Comparison of ENCODE assay signal across 10 mouse cellular contexts in genomic region chr11:120538485-120538884, GRCm38 (mm10). TPM values are rescaled to one million over a fixed set of nuclear protein-coding genes. Genes with fewer than 3 reads are reported as not detected.
DNase-seq lines count a peak whose midpoint lies in the region; ATAC-seq and TF ChIP-seq lines count a peak whose summit lies in the region.
"Had no signal": no experiment of that assay in that cellular context is flagged by ENCODE, and none has a peak within 500 bp of the region (broad histone marks: within the 10 kb centered on the region; RNA-seq: fewer than 3 reads in every experiment).

No protein-coding gene starts in this region.

- no peak overlapping the region for H3K4me3 ChIP-seq in intestine, embryonic 14.5 days (ENCODE audit: low read depth, low read length)
- H3K4me3 ChIP-seq in intestine, postnatal 0 days (ENCODE audit: low read depth, low read length): no peak overlapping the region
- H3K4me3 ChIP-seq in stomach, embryonic 15.5 days (replicated peaks): no peak overlapping the region
- H3K4me3 ChIP-seq: embryonic facial prominence, embryonic 15.5 days; neural tube, embryonic 12.5 days had no signal

- H3K9ac ChIP-seq in intestine, embryonic 14.5 days (ENCODE audit: low read length): no peak overlapping the region
- H3K9ac ChIP-seq in intestine, postnatal 0 days (ENCODE audit: low read depth, low read length): no peak overlapping the region
- H3K9ac ChIP-seq in stomach, embryonic 15.5 days: no peak overlapping the region
- H3K9ac ChIP-seq: embryonic facial prominence, embryonic 15.5 days; neural tube, embryonic 12.5 days had no signal

- peaks cover 6% of the 10 kb centered on the region; the same call in 1 of the 2 replicates for H3K27me3 ChIP-seq in intestine, embryonic 14.5 days (replicated peaks; ENCODE audit: control insufficient read depth, insufficient read depth, low read length)
- H3K27me3 ChIP-seq in intestine, postnatal 0 days (replicated peaks; ENCODE audit: control insufficient read depth, insufficient read depth, low read length): 0 out of 2 replicates have a peak, but pooled peaks cover 5% of the 10 kb centered on the region
- H3K27me3 ChIP-seq in stomach, embryonic 15.5 days (replicated peaks): peaks cover 1% of the 10 kb centered on the region; the same call in 1 of the 2 replicates

- no peaks in the 10 kb centered on the region for H3K9me3 ChIP-seq in intestine, embryonic 14.5 days (ENCODE audit: control insufficient read depth, low read length)
- no peaks in the 10 kb centered on the region for H3K9me3 ChIP-seq in intestine, postnatal 0 days (ENCODE audit: control insufficient read depth)
- no peaks in the 10 kb centered on the region for H3K9me3 ChIP-seq in stomach, embryonic 15.5 days
- H3K9me3 ChIP-seq: embryonic facial prominence, embryonic 15.5 days; neural tube, embryonic 12.5 days had no signal

- WGBS in intestine, embryonic 14.5 days: 81% methylated on average over 3 of the region's 3 CpGs
- WGBS in intestine, postnatal 0 days: 60% methylated on average over 3 of the region's 3 CpGs
- 62% methylated on average over 3 of the region's 3 CpGs for WGBS in stomach, embryonic 15.5 days

- peaks cover 21% of the 10 kb centered on the region for H3K36me3 ChIP-seq in intestine, embryonic 14.5 days (ENCODE audit: control insufficient read depth, insufficient read depth, low read length)
- H3K36me3 ChIP-seq in intestine, postnatal 0 days (ENCODE audit: control insufficient read depth, insufficient read depth): peaks cover 9% of the 10 kb centered on the region; the same call in 1 of the 2 replicates
- peaks cover 12% of the 10 kb centered on the region for H3K36me3 ChIP-seq in stomach, embryonic 15.5 days

- peaks cover 11% of the 10 kb centered on the region for H3K4me1 ChIP-seq in intestine, embryonic 14.5 days (replicated peaks; ENCODE audit: control insufficient read depth, insufficient read depth, low read length)
- H3K4me1 ChIP-seq in intestine, postnatal 0 days (replicated peaks; ENCODE audit: control insufficient read depth, insufficient read depth, low read length): peaks cover 17% of the 10 kb centered on the region; the same call in 1 of the 2 replicates
- peaks cover 25% of the 10 kb centered on the region for H3K4me1 ChIP-seq in stomach, embryonic 15.5 days

- peak overlapping the region; percentile 64 for H3K27ac ChIP-seq in intestine, embryonic 14.5 days (ENCODE audit: low read depth)
- no peak overlapping the region for H3K27ac ChIP-seq in intestine, postnatal 0 days (ENCODE audit: low read depth, low read length)
- H3K27ac ChIP-seq in stomach, embryonic 15.5 days: peak overlapping the region; percentile 84; the same call in 1 of the 2 replicates
- H3K27ac ChIP-seq: embryonic facial prominence, embryonic 15.5 days; neural tube, embryonic 12.5 days had no signal

- no peak for DNase-seq in intestine, embryonic 14.5 days (ENCODE audit: low spot score)
- DNase-seq in cerebellum, postnatal 25 days: peak; percentile 86 to 90
- DNase-seq in heart, postnatal 10 days: peak; percentile 89 to 93
- peak; percentile 88 to 91 for DNase-seq in kidney, postnatal 36 days
- no peak for DNase-seq in frontal cortex, postnatal 25 days (ENCODE audit: low spot score in 2 of 2)
- no peak for DNase-seq in right cerebral cortex, postnatal 14 days

- intact Hi-C loops in heart, postnatal 10 days (cut with DNase I): loop anchor here (2.0 kb wide), 1 partner anchor 18 kb away; no protein-coding TSS in a partner anchor

- H3K4me2 ChIP-seq in intestine, embryonic 14.5 days (ENCODE audit: low read length): no peak overlapping the region
- no peak overlapping the region for H3K4me2 ChIP-seq in intestine, postnatal 0 days (replicated peaks; ENCODE audit: low read depth)
- no peak overlapping the region for H3K4me2 ChIP-seq in stomach, embryonic 15.5 days
- H3K4me2 ChIP-seq: embryonic facial prominence, embryonic 15.5 days; neural tube, embryonic 12.5 days had no signal

- no peak for TF ChIP-seq CTCF in intestine, postnatal 0 days (IDR thresholded peaks at IDR 0.05; ENCODE audit: low read depth)

- ATAC-seq in intestine, embryonic 14.5 days (replicated peaks; ENCODE audit: low FRiP score, low TSS enrichment, low read depth): no peak
- ATAC-seq in intestine, postnatal 0 days: no peak
- no peak for ATAC-seq in stomach, embryonic 15.5 days (ENCODE audit: insufficient read depth, low FRiP score, low read depth)

RNA-seq across cellular contexts. Expression of gene Gcgr, which starts 8.0 kb away (rescaled TPM):
- polyA plus RNA-seq in intestine, embryonic 14.5 days (2014; fragmentation: Nextera tagmentation; extraction: Ambion mirVana): 0.42 and 0.50 TPM in 2 replicates
- 1.0 and 1.6 TPM in 2 replicates for polyA plus RNA-seq in intestine, postnatal 0 days (2015; fragmentation: Nextera tagmentation; extraction: Ambion mirVana)
- total RNA-seq in heart, postnatal 10 days (2021): 1 to 10 TPM; 2.4 to 3.1 TPM
- polyA plus RNA-seq in stomach, embryonic 15.5 days (2015; fragmentation: Nextera tagmentation; extraction: Ambion mirVana): 1.7 and 2.4 TPM in 2 replicates

RNA-seq across cellular contexts. Expression of gene Mcrip1, which starts 11.0 kb away (rescaled TPM):
- 191 and 209 TPM in 2 replicates for polyA plus RNA-seq in intestine, embryonic 14.5 days (2014; fragmentation: Nextera tagmentation; extraction: Ambion mirVana)
- polyA plus RNA-seq in intestine, postnatal 0 days (2015; fragmentation: Nextera tagmentation; extraction: Ambion mirVana): 68.7 and 73.4 TPM in 2 replicates
- 10 to 100 TPM; 70.5 to 72.7 TPM for total RNA-seq in heart, postnatal 10 days (2021)
- polyA plus RNA-seq in stomach, embryonic 15.5 days (2015; fragmentation: Nextera tagmentation; extraction: Ambion mirVana): 167 TPM in 2 replicates

RNA-seq across cellular contexts. Expression of gene Ppp1r27, which starts 12.4 kb away (rescaled TPM):
- polyA plus RNA-seq in intestine, embryonic 14.5 days (2014; fragmentation: Nextera tagmentation; extraction: Ambion mirVana): 0.24 TPM in 1 of 2 replicates, not detected in the other
- polyA plus RNA-seq in intestine, postnatal 0 days (2015; fragmentation: Nextera tagmentation; extraction: Ambion mirVana): 1.4 and 1.6 TPM in 2 replicates
- total RNA-seq in heart, postnatal 10 days (2021): under 1 TPM in 1 of 2 experiments, not detected in 1; 0.60 TPM
- polyA plus RNA-seq in stomach, embryonic 15.5 days (2015; fragmentation: Nextera tagmentation; extraction: Ambion mirVana): 0.59 TPM in 1 of 2 replicates, not detected in the other
- polyA plus RNA-seq: neural tube, embryonic 12.5 days had no signal

RNA-seq across cellular contexts. Expression of gene P4hb, which starts 34.6 kb away (rescaled TPM):
- 746 and 800 TPM in 2 replicates for polyA plus RNA-seq in intestine, embryonic 14.5 days (2014; fragmentation: Nextera tagmentation; extraction: Ambion mirVana)
- polyA plus RNA-seq in intestine, postnatal 0 days (2015; fragmentation: Nextera tagmentation; extraction: Ambion mirVana): 2,516 and 2,539 TPM in 2 replicates
- total RNA-seq in heart, postnatal 10 days (2021): 100 to 1,000 TPM; 306 to 311 TPM
- polyA plus RNA-seq in stomach, embryonic 15.5 days (2015; fragmentation: Nextera tagmentation; extraction: Ambion mirVana): 954 and 1,026 TPM in 2 replicates

RNA-seq across cellular contexts. Expression of gene Arhgdia, which starts 42.9 kb away (rescaled TPM):
- polyA plus RNA-seq in intestine, embryonic 14.5 days (2014; fragmentation: Nextera tagmentation; extraction: Ambion mirVana): 627 and 633 TPM in 2 replicates
- polyA plus RNA-seq in intestine, postnatal 0 days (2015; fragmentation: Nextera tagmentation; extraction: Ambion mirVana): 474 and 493 TPM in 2 replicates
- total RNA-seq in heart, postnatal 10 days (2021): 100 to 1,000 TPM; 236 to 257 TPM
- polyA plus RNA-seq in stomach, embryonic 15.5 days (2015; fragmentation: Nextera tagmentation; extraction: Ambion mirVana): 537 and 556 TPM in 2 replicates

Comparison
In these comparisons a context has a peak if more than half of its experiments do, and no peak if none do; other contexts are left out.
1. DNase-seq: peak in cerebellum, postnatal 25 days (2 of 2), heart, postnatal 10 days (2 of 2) and kidney, postnatal 36 days (2 of 2); none in intestine, embryonic 14.5 days (single experiment), frontal cortex, postnatal 25 days (0 of 2) and right cerebral cortex, postnatal 14 days (single experiment).